Comparison of ENCODE assay signal across 11 mouse cellular contexts in genomic region chr17:51321868-51322267, GRCm38 (mm10).
"Had no signal": no experiment of that assay in that cellular context is flagged by ENCODE, and none has a peak within 500 bp of the region (broad histone marks: within the 10 kb centered on the region; RNA-seq: fewer than 3 reads in every experiment).

No protein-coding gene starts in this region.

- H3K27ac ChIP-seq: kidney, postnatal 0 days; limb, embryonic 13.5 days; liver, embryonic 14.5 days; midbrain, embryonic 12.5 days had no signal

- H3K9ac ChIP-seq: limb, embryonic 13.5 days; liver, embryonic 14.5 days; midbrain, embryonic 12.5 days had no signal

- H3K4me2 ChIP-seq: limb, embryonic 13.5 days; midbrain, embryonic 12.5 days had no signal

- H3K36me3 ChIP-seq: limb, embryonic 13.5 days; midbrain, embryonic 12.5 days had no signal

- H3K9me3 ChIP-seq: limb, embryonic 13.5 days; midbrain, embryonic 12.5 days had no signal

- H3K27me3 ChIP-seq: limb, embryonic 13.5 days; midbrain, embryonic 12.5 days had no signal

- H3K4me3 ChIP-seq: limb, embryonic 13.5 days; midbrain, embryonic 12.5 days had no signal

- H3K4me1 ChIP-seq: limb, embryonic 13.5 days had no signal

- DNase-seq: kidney, postnatal 36 days; left cerebral cortex, postnatal 4 days; lung, adult 18-20 months; right cerebral cortex, adult 18-20 months; right cerebral cortex, postnatal 25 days; thymus, adult 18-20 months; thymus, postnatal 14 days had no signal
